Mouse (Mus musculus) MEL (cell line): ENCODE results near the gene Dedd.

Source experiments
- CTCF ChIP-seq, 3 experiments: IDR thresholded peaks in 2 of 3; conservative IDR thresholded peaks in 1 of 3; 2 replicates each; pipeline ENCODE4 v1.5.1; 2011 to 2012; ENCODE audit warnings: low read length in 3 of 3, low read depth in 2 of 3, mild to moderate bottlenecking in 2 of 3, improper control_type of control experiment in 1 of 3, inconsistent platforms in 1 of 3, mixed read lengths in 1 of 3, moderate library complexity in 1 of 3; ENCODE audit not compliant: control insufficient read depth in 1 of 3, insufficient read depth in 1 of 3, poor library complexity in 1 of 3, severe bottlenecking in 1 of 3
- EP300 ChIP-seq, 2 experiments: IDR thresholded peaks; 2 replicates each; pipeline ENCODE4 v1.6.1; 2011; ENCODE audit warnings: improper control_type of control experiment in 2 of 2, low read length in 2 of 2, low read depth in 1 of 2, mild to moderate bottlenecking in 1 of 2
- JUND ChIP-seq: IDR thresholded peaks from 2 replicates; pipeline ENCODE4 v1.6.1; 2011; ENCODE audit warnings: low read depth, mild to moderate bottlenecking, improper control_type of control experiment, low read length
- MAFK ChIP-seq: IDR thresholded peaks from 2 replicates; pipeline ENCODE4 v1.6.1; 2011; ENCODE audit warnings: low read depth, mild to moderate bottlenecking, low read length, improper control_type of control experiment, borderline replicate concordance
- MAX ChIP-seq: IDR thresholded peaks from 2 replicates; pipeline ENCODE4 v1.6.1; 2011; ENCODE audit warnings: low read length, improper control_type of control experiment
- MAZ ChIP-seq: IDR thresholded peaks from 2 replicates; pipeline ENCODE4 v1.6.1; 2012; ENCODE audit warnings: low read depth, mild to moderate bottlenecking, inconsistent platforms, low read length, improper control_type of control experiment
- MXI1 ChIP-seq: IDR thresholded peaks from 2 replicates; pipeline ENCODE4 v1.6.1; 2011; ENCODE audit warnings: mild to moderate bottlenecking, low read depth, low read length, improper control_type of control experiment
- POLR2A ChIP-seq, 2 experiments: IDR thresholded peaks; 2 replicates each; pipeline ENCODE4 v1.6.1; 2011 to 2012; ENCODE audit warnings: low read length in 2 of 2, mild to moderate bottlenecking in 2 of 2, control low read depth in 1 of 2, improper control_type of control experiment in 1 of 2, low read depth in 1 of 2, moderate library complexity in 1 of 2; ENCODE audit not compliant: control insufficient read depth in 1 of 2, insufficient read depth in 1 of 2, poor library complexity in 1 of 2
- SMC3 ChIP-seq: IDR thresholded peaks from 2 replicates; pipeline ENCODE4 v1.6.1; 2011; ENCODE audit warnings: low read depth, low read length, improper control_type of control experiment
- TAL1 ChIP-seq: IDR thresholded peaks from 2 replicates; pipeline ENCODE4 v1.6.1; 2012; ENCODE audit warnings: mild to moderate bottlenecking, inconsistent platforms, low read length, moderate library complexity, mixed read lengths
- TBP ChIP-seq: IDR thresholded peaks from 2 replicates; pipeline ENCODE4 v1.8.0; 2011; ENCODE audit warnings: low read depth, low read length, improper control_type of control experiment
- ZKSCAN1 ChIP-seq: IDR thresholded peaks from 2 replicates; pipeline ENCODE4 v1.6.1; 2012; ENCODE audit warnings: low read depth, mild to moderate bottlenecking, inconsistent platforms, low read length, improper control_type of control experiment, moderate library complexity
- ZMIZ1 ChIP-seq: IDR thresholded peaks from 2 replicates; pipeline ENCODE4 v1.6.1; 2012; ENCODE audit warnings: low read depth, mild to moderate bottlenecking, inconsistent platforms, low read length, improper control_type of control experiment, moderate library complexity

GRCm38 (mm10) chr1:171328839-171329432 lies at the start of gene Dedd:
- no peak for TF ChIP-seq MAFK
- 0 out of 6 replicates have a peak, but pooled peaks of 1 of the 3 experiments have one; percentile 3 for TF ChIP-seq CTCF (IDR thresholded peaks at IDR 0.05 in 2 of 3, conservative IDR thresholded peaks at IDR 0.05 in 1 of 3; ENCODE audit: control insufficient read depth in 1 of 3, insufficient read depth in 1 of 3, low read depth in 2 of 3, low read length in 3 of 3, poor library complexity in 1 of 3, severe bottlenecking in 1 of 3)
- TF ChIP-seq ZKSCAN1: no peak
- TF ChIP-seq TBP: peak; percentile 71
- peak; percentile 72 for TF ChIP-seq MXI1
- peak; percentile 64; the same call in 1 of the 2 replicates for TF ChIP-seq MAX
- TF ChIP-seq EP300 (IDR thresholded peaks at IDR 0.05; ENCODE audit: low read depth in 1 of 2, low read length in 2 of 2): no peak
- peak; percentile 17 to 73; a peak in 2 of 4 replicates for TF ChIP-seq POLR2A (IDR thresholded peaks at IDR 0.05; ENCODE audit: control insufficient read depth in 1 of 2, insufficient read depth in 1 of 2, low read depth in 1 of 2, low read length in 2 of 2, poor library complexity in 1 of 2)
- no peak for TF ChIP-seq JUND
- TF ChIP-seq TAL1: no peak
- TF ChIP-seq ZMIZ1: 0 out of 2 replicates have a peak, but pooled peaks have one; percentile 44
- peak; percentile 59; the same call in 1 of the 2 replicates for TF ChIP-seq MAZ
- no peak for TF ChIP-seq SMC3
